Mouse (Mus musculus) liver, embryonic 11.5 days (tissue): ENCODE measurements around the gene Snx18. TPM values are rescaled to one million over a fixed set of nuclear protein-coding genes. Genes with fewer than 3 reads are reported as not detected.

Experiments used
- ATAC-seq: fragments of 200-750 bp; cut with Nextera tagmentation; replicated peaks from 2 replicates; pipeline ENCODE4 v1.8.0; 2017; ENCODE audit warnings: moderate number of reproducible peaks, mild to moderate bottlenecking, moderate TSS enrichment, moderate library complexity; ENCODE audit not compliant: low FRiP score
- DNase-seq: peaks from one replicate; pipeline ENCODE4 v3.0.0-alpha.2; 2017; ENCODE audit warnings: low spot score
- H3K27ac ChIP-seq: fragments of 300-500 bp; sonication (generic); 2 replicates; pipeline ENCODE4 v1.5.1; 2014; ENCODE audit warnings: mild to moderate bottlenecking, low read depth, low read length, control low read depth
- H3K27me3 ChIP-seq: fragments of 300-500 bp; sonication (generic); replicated peaks from 2 replicates; pipeline ENCODE4 v1.6.1; 2014; ENCODE audit warnings: low read length, mixed read lengths; ENCODE audit not compliant: control insufficient read depth, insufficient read depth
- H3K36me3 ChIP-seq: fragments of 300-500 bp; sonication (generic); 2 replicates; pipeline ENCODE4 v1.6.1; 2014; ENCODE audit warnings: mild to moderate bottlenecking, low read length, moderate library complexity, mixed read lengths; ENCODE audit not compliant: control insufficient read depth, insufficient read depth
- H3K4me1 ChIP-seq: fragments of 300-500 bp; sonication (generic); replicated peaks from 2 replicates; pipeline ENCODE4 v1.6.1; 2014; ENCODE audit warnings: low read length, mixed read lengths; ENCODE audit not compliant: control insufficient read depth, insufficient read depth
- H3K4me2 ChIP-seq: fragments of 300-500 bp; sonication (generic); 2 replicates; pipeline ENCODE4 v1.6.1; 2014; ENCODE audit warnings: mild to moderate bottlenecking, control low read depth, moderate library complexity
- H3K4me3 ChIP-seq: fragments of 300-500 bp; sonication (generic); 2 replicates; pipeline ENCODE4 v1.5.1; 2014; ENCODE audit warnings: low read depth, low read length, control low read depth
- H3K9ac ChIP-seq: fragments of 300-500 bp; sonication (generic); 2 replicates; pipeline ENCODE4 v1.6.1; 2014; ENCODE audit warnings: low read depth, low read length, control low read depth
- H3K9me3 ChIP-seq: fragments of 300-500 bp; sonication (generic); 2 replicates; pipeline ENCODE4 v1.6.1; 2016; ENCODE audit warnings: low read length, inconsistent platforms, mixed read lengths; ENCODE audit not compliant: control insufficient read depth
- WGBS: fragments of 180-500 bp; shearing (Covaris S2); extraction: QIAGEN DNeasy Blood & Tissue Kit; methylation state at CpG from one replicate; pipeline ENCODE4 v1.1.7; 2014; 5-methylcytosine and 5-hydroxymethylcytosine counted together
- polyA plus RNA-seq: library from polyadenylated mRNA; unstranded; fragments of >200 nt; fragmentation: Nextera tagmentation; extraction: Ambion mirVana; gene quantifications from 2 replicates; pipeline ENCODE4 v1.2.1, GENCODE M21; 2014

The Snx18 gene
- polyA plus RNA-seq, 1 experiment from 2014 or later, result 14.9 TPM

DNA sequence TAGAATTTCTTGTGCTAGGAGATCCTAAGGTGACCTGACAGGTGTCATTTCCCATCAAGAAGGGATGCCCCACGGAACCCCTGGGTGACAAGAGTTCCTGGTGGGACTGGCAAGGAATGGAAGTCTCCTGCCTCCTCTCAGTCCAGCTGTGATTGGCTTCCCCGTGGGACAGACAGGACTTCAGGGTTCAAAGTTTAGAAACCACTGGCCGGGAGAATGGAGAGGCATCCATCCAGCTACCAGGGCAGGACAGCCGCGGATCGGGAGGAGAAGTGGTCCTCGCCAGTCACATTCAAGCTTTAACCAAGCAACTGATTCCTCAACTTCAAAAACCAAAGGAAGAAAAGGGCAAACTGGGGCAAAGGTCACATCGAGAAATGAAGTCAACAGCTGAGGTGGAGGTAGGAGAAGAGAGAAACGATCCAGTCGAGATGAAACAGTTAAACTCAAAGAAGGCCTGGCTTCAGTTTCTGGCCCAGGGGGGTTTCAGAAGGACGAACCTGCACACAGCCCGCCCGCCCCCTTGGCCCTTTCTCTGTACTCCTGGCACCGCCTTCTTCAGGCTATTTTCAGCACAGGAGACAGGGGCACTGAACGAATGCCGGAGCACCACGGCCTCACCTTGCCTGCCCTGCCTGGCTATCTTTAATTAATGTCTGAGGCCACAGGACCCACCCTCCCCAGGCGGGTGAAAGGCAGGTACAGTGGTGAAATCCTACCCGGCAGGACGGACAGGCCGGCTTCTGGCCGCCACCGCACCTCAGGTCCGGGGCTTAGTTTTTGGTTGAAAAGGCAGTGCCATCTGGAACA, 6.0 kb downstream of the Snx18 start:
- WGBS, result 69% methylated on average over 24 of the region's 24 CpGs
- no peak overlapping the region for H3K27ac ChIP-seq
- no peaks in the 10 kb centered on the region for H3K27me3 ChIP-seq
- ATAC-seq, result no peak
- H3K4me1 ChIP-seq, result peaks cover 60% of the 10 kb centered on the region
- no peak overlapping the region for H3K4me3 ChIP-seq
- 0 out of 2 replicates have a peak, but pooled peaks cover 3% of the 10 kb centered on the region for H3K36me3 ChIP-seq
- H3K9ac ChIP-seq, result no peak overlapping the region
- no peak for DNase-seq
- H3K4me2 ChIP-seq, result peak overlapping the region; percentile 89
- no peaks in the 10 kb centered on the region for H3K9me3 ChIP-seq

DNA sequence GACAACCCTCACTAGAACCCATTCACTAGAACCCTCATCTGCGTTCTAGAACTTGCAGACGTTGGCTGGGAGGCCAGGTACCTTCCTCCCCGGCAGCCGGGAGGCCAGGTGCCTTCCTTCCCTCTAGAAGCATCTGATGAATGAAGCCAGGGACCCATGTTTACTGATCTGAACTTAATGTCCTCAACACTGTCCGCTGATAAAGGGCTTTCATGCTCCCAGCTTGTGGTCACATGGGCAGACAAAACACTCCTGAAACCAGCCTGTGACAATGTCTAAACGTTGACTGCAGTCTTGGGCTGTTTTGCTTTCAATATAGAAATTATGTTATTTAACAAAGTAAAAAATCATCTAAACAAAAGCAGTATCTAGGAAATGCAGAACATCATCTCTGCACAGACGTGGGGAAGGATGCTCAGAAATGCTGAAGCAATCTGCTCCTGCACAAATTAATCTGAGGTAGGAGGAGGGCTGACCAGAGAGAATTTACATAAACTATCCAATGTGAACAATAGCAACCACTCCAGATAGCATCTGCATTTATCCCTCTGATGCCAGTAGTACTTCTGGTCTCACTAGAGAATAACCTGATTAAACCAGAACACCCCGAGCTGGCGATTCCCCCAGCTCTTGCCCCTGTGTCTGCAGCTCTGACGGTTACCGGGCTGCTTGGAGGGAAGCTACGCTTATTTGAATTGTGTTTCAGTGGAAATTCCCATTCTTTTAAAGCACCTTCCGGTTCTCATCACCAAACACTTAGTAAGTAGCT, 7.4 kb downstream of the Snx18 start:
- H3K9ac ChIP-seq, result no peak overlapping the region
- no peaks in the 10 kb centered on the region for H3K27me3 ChIP-seq
- 79% methylated on average over 13 of the region's 13 CpGs for whole genome bisulfite sequencing
- peaks cover 46% of the 10 kb centered on the region for H3K4me1 ChIP-seq
- no peak overlapping the region for H3K27ac ChIP-seq
- H3K36me3 ChIP-seq, result peaks cover 4% of the 10 kb centered on the region; the same call in 1 of the 2 replicates
- H3K4me3 ChIP-seq, result no peak overlapping the region
- H3K9me3 ChIP-seq, result no peaks in the 10 kb centered on the region
- DNase-seq (no peak), ATAC-seq (no peak)
- no peak overlapping the region for H3K4me2 ChIP-seq

DNA sequence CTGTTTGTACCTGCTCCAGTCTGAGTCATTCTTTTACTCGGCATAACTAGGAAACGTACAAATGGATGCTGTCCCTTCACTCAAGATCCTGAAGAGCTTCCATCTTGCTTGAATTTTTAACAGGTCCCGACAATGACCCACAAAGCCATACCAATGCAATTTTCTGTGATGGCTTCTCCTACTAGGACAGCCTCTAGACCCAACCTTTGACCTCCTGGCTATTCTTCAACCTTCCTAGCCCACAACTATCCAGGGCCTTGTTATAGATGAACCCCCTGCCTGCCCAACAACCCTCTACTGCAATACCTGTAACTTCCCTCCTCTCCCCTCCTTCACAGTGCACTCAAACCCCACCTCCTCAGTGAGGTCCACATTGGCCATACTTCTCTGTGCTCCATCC, 8.9 kb downstream of the Snx18 start:
- H3K4me3 ChIP-seq, result no peak overlapping the region
- peaks cover 45% of the 10 kb centered on the region for H3K4me1 ChIP-seq
- H3K4me2 ChIP-seq, result no peak overlapping the region
- no peak overlapping the region for H3K27ac ChIP-seq
- no peak for ATAC-seq
- no peaks in the 10 kb centered on the region for H3K9me3 ChIP-seq
- H3K36me3 ChIP-seq, result peaks cover 7% of the 10 kb centered on the region; the same call in 1 of the 2 replicates
- H3K9ac ChIP-seq, result no peak overlapping the region
- no peaks in the 10 kb centered on the region for H3K27me3 ChIP-seq
- DNase-seq, result no peak
- 83% methylated on average over 3 of the region's 3 CpGs for WGBS

DNA sequence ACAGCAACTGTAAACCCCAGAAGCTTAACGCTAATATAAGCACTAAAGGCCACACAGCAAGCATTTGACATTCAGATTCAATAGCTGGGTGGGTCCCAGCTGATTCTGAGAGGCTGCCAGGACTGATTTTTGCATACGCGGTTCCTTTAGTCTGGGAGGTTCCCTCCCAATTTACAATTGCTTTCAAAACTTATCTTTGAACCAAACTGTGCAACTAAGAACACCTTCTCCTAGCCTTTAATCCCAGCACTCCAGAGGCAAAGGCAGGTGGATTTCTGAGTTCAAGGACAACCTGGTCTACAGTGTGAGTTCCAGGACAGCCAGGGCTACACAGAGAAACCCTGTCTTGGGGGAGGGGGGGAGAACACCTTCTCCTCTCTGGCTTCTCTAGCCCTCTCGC, 10.5 kb downstream of the Snx18 start:
- no peak overlapping the region for H3K4me3 ChIP-seq
- H3K9me3 ChIP-seq, result no peaks in the 10 kb centered on the region
- no peak overlapping the region for H3K4me2 ChIP-seq
- no peak for DNase-seq
- no peak overlapping the region for H3K27ac ChIP-seq
- no peak overlapping the region for H3K9ac ChIP-seq
- peaks cover 39% of the 10 kb centered on the region for H3K4me1 ChIP-seq
- H3K27me3 ChIP-seq, result no peaks in the 10 kb centered on the region
- 79% methylated on average over 4 of the region's 4 CpGs for WGBS
- no peak for ATAC-seq
- H3K36me3 ChIP-seq, result peaks cover 7% of the 10 kb centered on the region; the same call in 1 of the 2 replicates

DNA sequence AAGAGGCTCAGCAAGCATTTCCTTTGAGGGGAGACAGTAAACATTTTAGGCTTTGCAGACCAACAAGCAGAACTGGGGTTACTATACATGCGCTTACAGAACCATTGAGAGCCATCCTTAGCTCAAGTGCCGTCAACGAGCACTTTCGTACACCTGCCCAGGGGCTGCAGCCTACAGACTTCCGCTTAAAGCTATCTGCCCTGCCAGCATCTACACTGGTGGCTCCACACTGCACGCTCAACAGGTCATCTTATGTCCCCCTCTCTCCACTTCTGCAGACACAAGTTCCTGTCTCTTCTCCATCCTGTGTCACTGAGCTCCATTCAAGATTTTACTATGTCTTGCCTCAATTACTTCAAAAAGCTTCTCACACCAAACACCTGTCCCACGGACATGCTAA, 11.0 kb downstream of the Snx18 start:
- no peaks in the 10 kb centered on the region for H3K27me3 ChIP-seq
- peaks cover 5% of the 10 kb centered on the region; the same call in 1 of the 2 replicates for H3K36me3 ChIP-seq
- no peak for DNase-seq
- H3K4me1 ChIP-seq, result peaks cover 39% of the 10 kb centered on the region
- ATAC-seq, result no peak
- no peaks in the 10 kb centered on the region for H3K9me3 ChIP-seq
- no peak overlapping the region for H3K9ac ChIP-seq
- WGBS, result 83% methylated on average over 7 of the region's 7 CpGs
- H3K4me3 ChIP-seq, result no peak overlapping the region
- no peak overlapping the region for H3K4me2 ChIP-seq
- no peak overlapping the region for H3K27ac ChIP-seq

DNA sequence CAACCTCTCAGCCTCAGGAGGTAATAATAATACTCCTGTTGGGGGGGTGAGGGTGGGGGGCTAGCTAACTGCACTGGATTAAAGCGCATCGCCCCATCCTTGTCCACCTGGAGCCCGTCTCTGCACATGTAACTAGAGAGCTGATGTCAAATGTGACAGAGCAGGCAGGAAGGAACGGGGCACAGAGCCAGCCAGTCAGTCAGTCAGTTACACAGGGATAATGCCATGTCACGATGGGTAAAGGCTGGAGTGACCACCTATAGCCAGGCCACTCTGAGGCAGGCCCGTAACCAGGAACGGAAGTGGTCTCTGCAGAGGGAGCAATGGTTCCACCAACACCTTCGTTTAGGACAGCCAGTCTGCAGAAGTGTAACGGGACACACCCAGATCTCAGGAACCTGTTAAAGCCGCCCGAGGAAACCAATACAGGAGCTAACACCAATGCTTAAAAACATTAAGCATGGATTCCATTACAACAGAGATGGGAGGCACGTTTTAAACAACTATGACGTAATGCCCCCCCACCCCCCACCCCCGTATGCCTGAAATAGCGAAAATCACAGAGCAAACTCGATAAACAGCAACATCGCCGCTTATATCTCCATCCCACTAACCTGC, 11.5 kb downstream of the Snx18 start:
- no peak overlapping the region for H3K9ac ChIP-seq
- no peak for ATAC-seq
- no peaks in the 10 kb centered on the region for H3K9me3 ChIP-seq
- no peaks in the 10 kb centered on the region for H3K27me3 ChIP-seq
- no peak for DNase-seq
- 80% methylated on average over 18 of the region's 18 CpGs for WGBS
- no peak overlapping the region for H3K27ac ChIP-seq
- no peak overlapping the region for H3K4me3 ChIP-seq
- peaks cover 37% of the 10 kb centered on the region for H3K4me1 ChIP-seq
- peaks cover 5% of the 10 kb centered on the region; the same call in 1 of the 2 replicates for H3K36me3 ChIP-seq
- no peak overlapping the region for H3K4me2 ChIP-seq

DNA sequence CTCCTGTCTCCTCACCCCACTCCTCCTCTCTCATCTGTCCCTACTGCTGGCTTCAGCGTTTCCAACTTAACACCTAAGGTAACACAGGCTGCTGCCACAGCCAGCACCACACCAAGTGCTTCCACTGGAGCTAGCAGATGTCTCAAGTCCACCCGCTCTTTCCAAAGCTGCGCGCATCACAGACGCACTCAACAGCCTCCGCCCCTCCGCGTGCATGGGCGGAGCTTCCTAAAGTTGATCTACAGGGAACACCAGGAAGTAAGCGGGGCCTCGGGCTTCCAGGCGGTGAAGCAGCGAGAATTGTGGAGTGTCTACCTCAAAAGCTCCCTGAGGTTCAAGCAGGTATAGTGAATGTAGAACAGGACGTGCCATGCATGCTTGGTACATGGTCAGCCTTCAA, 12.2 kb downstream of the Snx18 start:
- H3K27me3 ChIP-seq, result no peaks in the 10 kb centered on the region
- no peak overlapping the region for H3K4me3 ChIP-seq
- ATAC-seq, result peak; percentile 29; the same call in 1 of the 2 replicates
- peaks cover 34% of the 10 kb centered on the region for H3K4me1 ChIP-seq
- no peak overlapping the region for H3K27ac ChIP-seq
- H3K4me2 ChIP-seq, result no peak overlapping the region; the same call in 1 of the 2 replicates
- H3K9me3 ChIP-seq, result no peaks in the 10 kb centered on the region
- WGBS, result 82% methylated on average over 14 of the region's 14 CpGs
- H3K36me3 ChIP-seq, result peaks cover 5% of the 10 kb centered on the region; the same call in 1 of the 2 replicates
- no peak overlapping the region for H3K9ac ChIP-seq
- DNase-seq, result no peak

DNA sequence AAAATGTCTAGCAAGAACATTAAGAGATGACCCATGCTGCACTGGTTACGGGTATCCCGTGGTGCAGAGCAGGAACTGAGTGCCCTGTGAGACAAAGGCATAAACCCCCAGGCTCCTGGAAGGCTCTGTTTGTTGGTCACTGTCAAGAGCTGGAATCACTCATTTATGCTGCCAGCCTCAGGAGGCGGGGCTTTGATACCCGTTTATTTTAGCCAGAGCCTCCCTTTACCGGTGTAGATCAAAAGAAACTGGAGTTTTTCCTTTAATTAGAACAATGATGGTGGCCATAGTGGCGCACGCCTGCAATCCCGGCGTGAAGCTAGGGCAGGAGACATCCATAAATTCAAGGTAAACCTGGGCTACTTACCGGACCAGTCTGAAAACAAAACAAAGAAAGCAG, 12.7 kb downstream of the Snx18 start:
- 84% methylated on average over 10 of the region's 10 CpGs for WGBS
- H3K36me3 ChIP-seq, result peaks cover 5% of the 10 kb centered on the region; the same call in 1 of the 2 replicates
- H3K9ac ChIP-seq, result no peak overlapping the region
- ATAC-seq (no peak), DNase-seq (no peak)
- peaks cover 32% of the 10 kb centered on the region for H3K4me1 ChIP-seq
- no peak overlapping the region for H3K4me3 ChIP-seq
- H3K27ac ChIP-seq, result no peak overlapping the region
- no peak overlapping the region; the same call in 1 of the 2 replicates for H3K4me2 ChIP-seq
- H3K27me3 ChIP-seq, result no peaks in the 10 kb centered on the region
- no peaks in the 10 kb centered on the region for H3K9me3 ChIP-seq
